Mouse (Mus musculus): ENCODE measurements around the gene Gm42421.

Gene Gm42421

GRCm38 (mm10) chr5:143927875-143928274 is at the start of gene Gm42421:
Gene Gm42421 (plus strand): TSS chr5:143928175.
- 93% methylated on average over 8 of the region's 8 CpGs for WGBS

DNA sequence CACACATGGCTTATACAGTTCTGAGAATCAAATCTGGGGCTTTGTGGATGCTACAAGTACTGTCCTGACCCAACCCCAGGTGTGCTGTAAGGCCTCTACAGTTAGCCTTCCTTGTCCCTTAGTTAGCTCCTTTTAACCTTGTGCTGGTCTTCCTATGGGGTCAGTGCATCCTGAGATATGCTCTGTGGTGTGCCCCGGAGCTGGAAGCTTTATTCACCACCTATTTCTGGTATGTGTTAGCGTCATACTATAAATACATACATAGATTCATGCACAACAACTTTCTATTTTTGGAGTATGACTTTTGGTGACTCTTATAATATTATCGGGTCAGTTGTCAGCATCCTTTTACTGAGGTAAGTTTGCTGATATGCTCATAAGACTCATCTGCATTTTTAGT is 42.7 kb upstream of the Gm42421 start:
- 94% methylated on average over 3 of the region's 3 CpGs for WGBS

- WGBS: 80% methylated on average over 6 of the region's 6 CpGs
Measured at GRCm38 (mm10) chr5:143890741-143891140, 37.2 kb upstream of the Gm42421 start.

- WGBS: 51% methylated on average over 9 of the region's 9 CpGs
Measured at GRCm38 (mm10) chr5:143892255-143892886, 35.6 kb upstream of the Gm42421 start.

DNA sequence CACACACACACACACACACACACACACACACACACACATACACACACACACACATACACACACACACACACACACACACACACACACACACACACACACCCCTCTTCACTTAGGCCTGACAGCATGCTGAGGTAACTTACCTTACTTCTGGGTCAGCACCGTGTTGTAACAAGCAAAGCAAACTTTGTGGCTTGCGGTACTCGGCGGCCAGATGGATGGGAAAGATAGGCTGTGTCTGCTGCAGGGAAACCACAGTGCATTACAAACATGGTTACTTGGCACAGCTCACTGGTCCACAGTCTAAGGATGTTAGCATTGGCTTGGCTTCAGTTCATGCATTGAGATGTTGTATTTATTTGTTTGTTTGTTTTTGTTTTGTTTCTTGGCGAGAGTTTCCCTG is 34.6 kb upstream of the Gm42421 start:
- 30% methylated on average over 5 of the region's 5 CpGs for WGBS

DNA sequence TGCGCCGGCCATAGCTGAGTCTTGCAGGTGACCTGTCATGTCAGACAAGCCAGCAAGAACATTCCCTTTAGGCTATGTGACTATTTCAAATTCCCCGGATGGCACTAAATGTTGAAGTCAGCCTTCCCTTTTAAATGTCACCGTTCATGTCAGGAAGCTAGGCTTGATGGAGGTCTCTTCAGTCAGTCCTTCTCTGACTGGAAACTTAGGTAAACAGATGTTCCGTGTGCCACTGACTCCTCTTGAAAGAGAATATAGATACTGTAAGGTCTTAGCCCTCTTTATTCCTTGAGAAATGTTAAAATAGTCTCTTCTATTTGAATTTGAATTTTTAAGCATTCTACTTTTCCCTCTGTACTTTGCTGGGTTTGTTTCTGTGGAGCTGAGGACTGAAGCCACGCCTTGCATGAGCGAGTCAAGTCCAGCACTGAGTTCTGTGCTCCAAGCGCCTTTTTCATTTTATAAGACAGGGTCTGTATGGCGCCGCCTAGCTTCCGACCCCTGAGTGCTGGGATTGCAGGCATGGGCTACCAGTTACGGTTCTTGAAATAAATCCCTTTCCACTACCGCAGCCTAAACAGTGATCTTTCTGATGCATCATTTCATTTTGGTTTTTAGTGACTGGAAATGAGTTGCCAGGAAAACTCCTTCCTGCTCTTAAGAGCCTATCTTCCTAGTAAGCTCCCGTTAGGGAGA is 30.2 kb upstream of the Gm42421 start, which contains the start of gene Ankrd61:
Gene Ankrd61 (minus strand): TSS at position 51 of the 696 bp plus-strand sequence.
- WGBS: 87% methylated on average over 14 of the region's 14 CpGs

DNA sequence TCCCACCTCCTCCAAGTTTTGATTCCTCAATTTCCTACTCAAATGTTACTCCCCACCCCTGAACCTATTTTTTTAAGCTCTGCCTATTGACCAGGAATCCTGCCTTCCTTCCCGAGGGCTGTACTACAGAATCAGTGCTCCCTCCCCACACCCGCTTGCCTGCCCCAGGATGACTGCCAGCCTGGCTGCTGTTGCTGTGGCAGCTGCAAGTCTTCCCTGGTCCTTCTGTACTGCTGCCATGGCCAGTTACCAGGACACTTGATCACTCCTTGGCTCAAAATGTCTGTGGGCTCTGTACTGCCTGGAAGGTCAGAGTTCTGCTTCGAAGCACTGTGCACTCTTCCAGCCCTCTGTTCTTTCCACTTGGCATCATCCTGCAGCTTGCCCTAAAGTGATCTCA is 25.9 kb upstream of the Gm42421 start:
- WGBS: 51% methylated on average over 3 of the region's 3 CpGs

- WGBS: 85% methylated on average over 4 of the region's 4 CpGs
Measured at GRCm38 (mm10) chr5:143903813-143904212, 24.2 kb upstream of the Gm42421 start.

- 54% methylated on average over 8 of the region's 8 CpGs for WGBS
Measured at GRCm38 (mm10) chr5:143906429-143906828, 21.5 kb upstream of the Gm42421 start.

DNA sequence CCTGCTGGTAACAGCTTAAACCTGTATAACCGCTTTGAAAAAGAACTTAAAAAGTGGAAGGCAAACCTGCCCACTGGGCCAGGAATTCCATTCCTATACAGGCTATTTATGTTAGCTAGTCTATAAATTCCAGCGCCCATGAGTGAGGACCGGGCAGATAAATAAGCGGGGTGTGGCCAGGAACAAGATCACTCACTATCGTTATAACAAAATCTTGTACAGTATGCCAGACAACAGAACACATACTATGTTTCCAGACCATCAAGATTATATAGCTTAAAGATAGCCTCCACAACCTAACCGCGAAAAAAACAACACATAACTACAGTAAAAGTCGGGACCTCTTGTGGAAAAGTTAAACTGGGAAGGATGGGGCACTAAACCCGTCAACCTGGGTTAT is 19.0 kb upstream of the Gm42421 start:
- 2% methylated on average over 9 of the region's 9 CpGs for whole genome bisulfite sequencing

DNA sequence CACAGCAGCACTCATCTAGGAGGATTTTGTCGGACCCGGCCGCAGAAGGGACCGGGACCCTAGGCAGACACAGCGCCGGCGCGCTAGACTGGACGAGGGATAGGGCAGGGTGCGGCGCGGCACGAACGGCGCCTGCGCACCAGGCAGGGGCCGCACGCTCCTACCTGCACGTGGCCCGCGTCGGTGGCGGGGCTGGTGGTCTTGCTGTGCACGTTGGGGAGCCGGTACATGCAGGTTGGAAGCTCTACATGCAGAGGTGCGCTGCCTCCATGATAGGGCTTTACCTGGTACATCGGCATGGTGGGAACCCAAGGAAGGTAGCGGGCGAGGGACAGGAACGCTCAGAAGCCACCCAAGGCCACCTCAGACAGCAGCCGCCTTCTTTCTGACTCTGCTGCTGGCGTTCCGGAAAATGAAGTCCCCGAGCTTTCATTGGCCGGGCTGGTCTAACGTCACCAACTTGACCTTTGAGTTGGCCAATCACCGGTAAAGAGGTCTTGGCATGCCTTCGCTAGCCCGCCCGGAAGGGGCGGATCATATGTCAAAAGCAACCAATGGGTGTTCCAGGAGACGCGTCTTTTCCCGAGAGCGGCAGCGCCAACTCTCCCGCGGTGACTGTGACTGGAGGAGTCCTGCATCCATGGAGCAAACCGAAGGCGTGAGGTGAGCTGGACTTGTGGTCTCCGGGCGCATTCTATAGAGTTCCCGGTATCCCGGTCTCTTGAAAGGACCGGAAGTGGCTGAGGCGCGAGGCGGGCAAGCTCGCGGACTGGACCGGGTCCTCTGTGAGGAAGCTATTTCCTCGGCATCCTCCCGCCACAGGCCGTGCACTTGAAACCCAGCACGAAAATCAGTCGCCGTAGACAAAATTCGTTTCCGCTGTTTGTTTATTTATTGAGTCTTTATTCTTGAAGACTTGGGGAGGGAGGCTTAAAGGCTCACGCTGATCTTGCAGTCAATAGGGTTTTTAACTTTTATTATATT is 18.3 kb upstream of the Gm42421 start, which contains the start of the genes Aimp2 and Pms2:
Gene Aimp2 (minus strand): TSS at position 431 of the 984 bp plus-strand sequence.
Gene Pms2 (plus strand): TSS at position 548 of the 984 bp plus-strand sequence.
- WGBS: under 1% methylated on average over 70 of the region's 70 CpGs

DNA sequence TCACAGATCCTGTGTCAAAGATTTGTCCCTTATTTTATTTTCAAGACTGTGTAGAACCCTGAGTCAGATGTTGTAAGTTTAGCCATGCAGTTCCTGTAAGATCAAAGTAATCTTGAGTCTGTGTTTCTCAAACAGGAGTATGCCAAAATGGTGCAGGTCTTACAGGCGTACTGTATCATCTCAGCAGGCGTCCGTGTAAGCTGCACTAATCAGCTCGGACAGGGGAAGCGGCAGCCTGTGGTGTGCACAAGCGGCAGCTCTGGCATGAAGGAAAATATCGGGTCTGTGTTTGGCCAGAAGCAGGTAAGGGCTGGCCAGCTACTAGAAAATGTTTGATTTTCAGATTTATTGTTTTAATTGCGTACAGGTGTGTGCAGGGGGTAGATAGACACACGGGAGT is 11.8 kb upstream of the Gm42421 start:
- 91% methylated on average over 9 of the region's 9 CpGs for WGBS

- 48% methylated on average over 5 of the region's 5 CpGs for WGBS
Measured at GRCm38 (mm10) chr5:143917418-143917817, 10.6 kb upstream of the Gm42421 start.

GRCm38 (mm10) chr5:143918120-143918519 is 9.9 kb upstream of the Gm42421 start:
- WGBS: 94% methylated on average over 3 of the region's 3 CpGs

DNA sequence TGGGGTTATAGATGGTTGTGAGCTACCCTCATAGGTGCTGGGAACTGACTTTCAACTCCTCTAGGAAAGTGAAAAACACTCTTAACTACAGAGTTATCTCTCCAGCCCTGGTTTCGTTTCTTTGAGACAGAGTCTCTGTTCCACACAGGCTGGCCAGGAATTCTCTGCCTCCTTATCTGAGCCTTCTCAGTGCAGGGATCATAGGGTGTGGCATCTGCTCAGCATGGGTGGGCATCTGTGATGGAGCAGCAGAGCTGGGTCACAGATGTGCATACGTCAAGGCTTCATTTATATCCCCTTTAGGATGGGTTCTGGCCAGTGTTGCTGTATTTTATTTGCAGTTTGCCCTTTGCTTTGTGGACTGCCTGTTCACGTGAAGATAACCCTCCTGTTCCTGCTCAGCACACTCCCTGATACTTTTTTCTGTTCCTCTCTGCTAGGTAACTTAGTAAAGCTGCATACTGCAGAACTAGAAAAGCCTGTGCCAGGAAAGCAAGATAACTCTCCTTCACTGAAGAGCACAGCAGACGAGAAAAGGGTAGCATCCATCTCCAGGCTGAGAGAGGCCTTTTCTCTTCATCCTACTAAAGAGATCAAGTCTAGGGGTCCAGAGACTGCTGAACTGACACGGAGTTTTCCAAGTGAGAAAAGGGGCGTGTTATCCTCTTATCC is 3.1 kb upstream of the Gm42421 start:
- WGBS: 93% methylated on average over 6 of the region's 6 CpGs

DNA sequence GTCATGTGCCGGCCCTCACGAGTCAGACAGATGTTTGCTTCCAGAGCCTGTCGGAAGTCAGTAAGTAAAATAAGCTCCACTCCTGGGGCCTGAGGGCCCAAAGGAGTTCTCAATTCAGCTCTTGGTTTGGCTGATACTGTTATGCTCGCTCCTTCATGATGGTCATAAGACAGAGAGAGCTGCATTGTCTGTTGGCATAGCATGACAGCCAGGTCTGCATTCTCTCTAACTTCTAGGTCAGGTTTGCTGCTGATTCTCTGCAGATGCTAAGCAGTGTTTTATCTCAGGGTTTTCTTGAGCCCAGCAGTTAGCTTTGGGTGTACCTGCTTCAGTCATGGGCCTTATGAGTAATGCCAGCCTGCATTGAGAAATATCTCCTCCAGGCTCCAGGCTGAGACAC is 1.3 kb downstream of the Gm42421 start:
- 92% methylated on average over 4 of the region's 4 CpGs for WGBS

GRCm38 (mm10) chr5:143930656-143931055 is 2.7 kb downstream of the Gm42421 start:
- WGBS: 94% methylated on average over 12 of the region's 12 CpGs

- 72% methylated on average over 6 of the region's 6 CpGs for WGBS
Measured at GRCm38 (mm10) chr5:143931863-143932580, 4.0 kb downstream of the Gm42421 start.

DNA sequence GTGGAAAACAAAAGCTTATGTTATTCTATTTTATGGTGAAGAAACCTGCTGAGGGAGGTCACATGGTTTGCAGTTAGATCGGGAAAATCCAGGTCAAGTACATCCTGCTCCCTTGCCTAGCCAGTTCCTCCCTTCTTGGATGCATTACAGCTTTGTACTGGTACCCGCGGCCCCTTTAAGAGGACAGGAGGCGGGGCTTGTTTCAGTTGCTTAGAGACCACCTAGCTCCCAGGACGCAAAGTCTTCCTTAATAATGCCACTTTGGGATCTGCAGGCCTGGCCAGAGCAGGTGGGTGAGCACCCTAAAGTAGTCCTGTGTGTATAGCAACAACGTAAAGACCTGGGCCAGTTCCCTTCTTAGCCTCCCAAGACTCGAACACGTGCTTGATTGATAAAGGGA is 4.9 kb downstream of the Gm42421 start, which contains the start of gene Rsph10b:
Gene Rsph10b (plus strand): TSS at position 205 of the 400 bp plus-strand sequence.
- WGBS: 22% methylated on average over 8 of the region's 8 CpGs

- WGBS: 80% methylated on average over 11 of the region's 11 CpGs
Measured at GRCm38 (mm10) chr5:143933414-143933813, 5.4 kb downstream of the Gm42421 start.

DNA sequence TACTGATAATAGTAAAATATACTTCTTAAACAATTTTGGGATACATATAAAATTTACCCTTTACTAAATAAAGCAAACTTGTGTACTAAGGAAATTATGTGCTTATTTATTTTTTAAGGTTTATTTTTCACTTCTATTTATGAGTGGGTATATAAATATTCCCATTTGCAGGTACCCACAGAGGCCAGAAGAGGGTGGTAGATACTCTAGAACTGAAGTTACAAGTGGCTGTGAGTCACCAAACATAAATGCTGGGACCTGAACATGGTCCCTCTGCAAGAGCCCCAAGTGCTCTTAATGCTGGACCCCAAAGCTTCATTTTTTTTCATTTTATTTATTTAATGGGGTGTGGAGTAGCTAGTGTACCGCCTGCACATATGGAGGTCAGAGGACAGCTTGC is 5.9 kb downstream of the Gm42421 start:
- WGBS: 91% methylated on average over 1 of the region's 1 CpGs

Measured in cerebral cortex, adult 2 months (tissue).